Mouse (Mus musculus) cerebellum, postnatal 36 days (tissue): ENCODE measurements around the gene Cnn2.
"Not testable (repeated sequence)": the region's sequence is repeated elsewhere in the genome, so short reads cannot be mapped to it uniquely, and the experiment has no call there.

Source experiments
- DNase-seq, 2 experiments: peaks; one replicate each; pipeline ENCODE4 v3.0.0; 2021 to 2022; ENCODE audit warnings: mixed read lengths in 2 of 2

The Cnn2 gene

GRCm38 (mm10) chr10:79988506-79989271 is at the start of gene Cnn2:
TSS of gene Cnn2 (plus strand) at chr10:79988584.
- DNase-seq = no peak

- DNase-seq = no peak
Measured at GRCm38 (mm10) chr10:79940749-79941148, 47.6 kb upstream of the Cnn2 start.

GRCm38 (mm10) chr10:79942988-79943387 is 45.4 kb upstream of the Cnn2 start:
- DNase-seq = no peak

GRCm38 (mm10) chr10:79943471-79943901 is 44.9 kb upstream of the Cnn2 start:
- DNase-seq = no peak

DNA sequence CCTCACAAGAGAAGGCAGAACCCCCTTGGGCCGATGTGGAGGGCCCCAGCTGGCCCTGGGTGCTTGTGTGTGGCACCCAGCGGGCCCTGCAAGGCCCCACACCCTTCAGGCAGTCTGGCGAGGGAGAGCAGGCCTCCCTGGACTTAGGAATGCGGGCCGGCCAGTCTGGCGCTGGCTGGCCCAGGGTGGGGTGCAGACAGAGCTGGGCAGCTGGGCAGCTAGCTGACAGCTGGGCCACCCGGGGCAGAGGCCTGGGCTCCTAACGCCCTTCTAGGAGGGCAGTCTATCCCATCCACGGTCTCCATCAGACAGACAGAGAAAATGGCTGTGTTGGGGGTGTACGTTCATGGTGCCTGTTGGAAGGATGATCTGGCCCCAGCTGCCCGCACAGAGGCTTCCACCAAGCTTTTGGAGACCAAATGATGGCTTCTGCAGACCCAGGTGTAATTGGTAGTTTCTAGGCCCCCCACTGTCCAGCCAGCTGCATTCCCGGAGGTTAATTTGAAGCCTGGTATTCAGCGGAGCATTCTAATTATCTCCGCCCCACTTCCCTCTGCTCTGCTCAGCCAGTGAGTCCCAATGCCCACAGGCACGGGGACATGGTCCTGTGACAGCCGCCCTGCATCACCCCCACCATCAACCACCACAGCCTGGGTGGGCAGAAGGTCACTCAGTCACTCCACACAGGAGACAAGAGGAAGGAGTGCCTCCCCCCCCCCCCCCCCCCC is 42.7 kb upstream of the Cnn2 start:
- DNase-seq = no peak

GRCm38 (mm10) chr10:79946752-79947322 is 41.5 kb upstream of the Cnn2 start:
- DNase-seq = no peak

GRCm38 (mm10) chr10:79947502-79947901 is 40.9 kb upstream of the Cnn2 start:
- no peak for DNase-seq

GRCm38 (mm10) chr10:79949873-79950272 is 38.5 kb upstream of the Cnn2 start:
- DNase-seq = no peak

DNA sequence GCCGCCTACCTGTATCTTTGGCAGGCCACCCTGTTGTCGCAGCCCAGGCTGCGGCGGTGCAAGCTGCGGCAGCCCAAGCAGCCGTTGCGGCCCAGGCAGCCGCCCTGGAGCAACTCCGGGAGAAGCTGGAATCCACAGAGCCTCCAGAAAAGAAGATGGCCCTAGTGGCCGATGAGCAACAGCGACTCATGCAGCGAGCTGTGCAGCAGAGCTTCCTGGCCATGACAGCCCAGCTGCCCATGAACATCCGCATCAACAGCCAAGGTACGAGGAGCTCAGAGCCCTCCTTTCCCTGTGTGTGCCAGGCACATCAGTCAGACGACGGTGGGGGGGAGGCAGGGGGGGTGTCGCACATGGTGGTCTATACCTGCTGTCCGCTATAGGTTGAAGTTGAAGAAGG is 37.7 kb upstream of the Cnn2 start:
- no peak for DNase-seq

GRCm38 (mm10) chr10:79953946-79954345 is 34.4 kb upstream of the Cnn2 start:
- no peak for DNase-seq

DNA sequence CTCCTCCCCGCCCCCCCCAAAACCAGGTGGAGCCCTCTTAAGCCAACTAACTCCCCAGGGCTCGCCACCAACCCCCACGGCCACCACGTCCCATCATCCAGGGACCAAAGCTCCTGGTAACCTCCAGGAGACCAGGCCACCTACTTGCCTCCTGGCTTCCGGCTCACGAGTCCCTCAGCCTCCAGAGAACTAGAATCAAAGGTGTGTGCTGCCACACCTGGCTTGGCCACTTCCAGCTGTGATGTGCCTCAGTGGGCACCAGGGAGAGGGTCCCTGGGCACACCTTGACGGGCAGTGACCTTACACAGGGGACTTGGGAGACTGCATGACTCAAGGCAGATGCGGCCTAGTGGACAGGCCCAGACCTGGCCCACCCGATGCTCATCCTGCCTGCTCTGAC is 32.7 kb upstream of the Cnn2 start:
- DNase-seq = no peak

- DNase-seq = no peak
Measured at GRCm38 (mm10) chr10:79956643-79957154, 31.7 kb upstream of the Cnn2 start.

DNA sequence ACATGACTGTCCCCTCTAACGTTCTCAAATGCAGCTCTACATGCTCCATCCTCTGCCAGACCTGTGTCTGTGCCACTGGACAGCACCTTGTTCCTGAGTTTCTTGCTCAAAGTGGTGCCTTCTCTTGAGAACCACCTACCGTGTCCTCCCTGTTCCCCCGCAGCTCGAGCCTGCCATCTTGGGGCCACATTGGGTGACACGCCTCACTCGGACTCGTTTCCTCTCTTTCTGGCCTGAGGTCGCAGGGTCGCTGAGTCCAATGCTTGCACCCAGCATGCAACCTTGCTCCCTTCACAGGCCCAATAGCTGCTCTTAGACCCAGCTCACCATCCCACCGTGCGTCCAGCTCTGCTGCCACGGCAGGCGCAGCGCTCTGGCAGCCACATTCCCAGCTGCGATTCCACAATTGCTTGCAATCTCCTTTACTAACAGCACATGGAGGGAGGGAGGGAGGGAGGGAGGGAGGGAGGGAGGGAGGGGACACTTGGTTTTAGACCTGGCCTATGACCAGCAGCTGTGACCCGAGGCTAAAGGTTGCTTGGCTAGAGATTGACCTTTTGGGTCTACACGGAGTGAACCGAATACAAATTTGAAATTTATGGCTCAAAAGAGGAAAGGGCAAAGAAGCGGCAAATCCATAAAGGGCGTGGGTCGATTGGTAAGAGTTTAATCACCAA is 30.1 kb upstream of the Cnn2 start:
- peak; percentile 81 to 83 for DNase-seq

DNA sequence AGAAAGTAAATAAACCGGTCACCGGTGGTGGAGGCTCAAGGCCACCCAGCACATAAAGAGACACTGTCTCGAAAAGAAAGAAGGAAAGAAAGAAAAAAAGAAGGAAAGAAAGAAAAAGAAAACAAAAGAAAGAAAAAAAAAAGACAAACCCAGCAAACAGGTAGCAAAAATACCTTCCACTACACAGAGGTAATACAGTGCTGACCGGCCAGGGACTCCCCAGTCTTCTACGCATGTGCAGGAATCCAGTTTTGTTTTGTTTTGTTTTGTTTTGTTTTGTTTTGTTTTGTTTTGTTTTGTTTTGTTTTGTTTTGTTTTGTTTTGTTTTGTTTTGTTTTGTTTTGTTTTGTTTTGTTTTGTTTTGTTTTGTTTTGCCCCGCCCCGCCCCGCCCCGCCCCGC is 29.0 kb upstream of the Cnn2 start:
- DNase-seq = not testable (repeated sequence)

DNA sequence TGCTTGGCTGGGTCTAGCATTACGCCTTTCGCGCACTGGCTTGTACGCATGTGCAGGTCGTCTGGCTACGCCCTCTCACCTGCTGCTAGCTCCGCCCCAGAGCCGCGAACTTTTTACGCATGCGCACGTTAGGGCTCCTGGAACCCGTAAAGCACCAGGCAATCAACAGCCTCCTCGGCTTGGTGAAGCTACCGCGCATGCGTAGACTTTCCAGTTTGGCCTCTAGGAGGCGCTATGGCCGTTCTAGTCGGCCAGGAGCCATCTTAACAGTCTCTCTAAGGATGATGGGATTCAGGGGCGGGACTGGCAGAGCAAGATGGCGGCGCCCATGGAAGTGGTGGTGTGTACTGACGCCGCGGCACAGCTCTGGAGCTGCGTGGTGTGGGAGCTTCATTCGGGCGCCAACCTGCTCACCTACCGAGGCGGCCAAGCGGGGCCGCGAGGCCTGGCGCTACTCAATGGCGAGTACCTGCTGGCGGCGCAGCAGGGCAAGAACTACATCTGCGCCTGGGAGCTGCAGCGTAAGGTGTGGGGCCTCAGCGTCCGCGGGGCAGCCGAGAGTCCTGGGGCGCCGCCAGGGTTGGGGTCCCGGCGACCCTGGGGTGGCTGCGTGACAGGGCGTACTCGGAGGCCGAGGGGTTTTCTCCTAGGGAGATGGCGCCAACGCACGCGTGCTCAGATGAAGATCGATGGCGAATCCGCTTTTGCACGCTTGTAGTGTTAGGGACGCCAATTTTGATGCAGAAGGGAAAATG is 28.4 kb upstream of the Cnn2 start, which contains the start of gene Wdr18:
Gene Wdr18 (plus strand): TSS at position 306 of the 755 bp plus-strand sequence.
- DNase-seq = peak; percentile 99 to 100

DNA sequence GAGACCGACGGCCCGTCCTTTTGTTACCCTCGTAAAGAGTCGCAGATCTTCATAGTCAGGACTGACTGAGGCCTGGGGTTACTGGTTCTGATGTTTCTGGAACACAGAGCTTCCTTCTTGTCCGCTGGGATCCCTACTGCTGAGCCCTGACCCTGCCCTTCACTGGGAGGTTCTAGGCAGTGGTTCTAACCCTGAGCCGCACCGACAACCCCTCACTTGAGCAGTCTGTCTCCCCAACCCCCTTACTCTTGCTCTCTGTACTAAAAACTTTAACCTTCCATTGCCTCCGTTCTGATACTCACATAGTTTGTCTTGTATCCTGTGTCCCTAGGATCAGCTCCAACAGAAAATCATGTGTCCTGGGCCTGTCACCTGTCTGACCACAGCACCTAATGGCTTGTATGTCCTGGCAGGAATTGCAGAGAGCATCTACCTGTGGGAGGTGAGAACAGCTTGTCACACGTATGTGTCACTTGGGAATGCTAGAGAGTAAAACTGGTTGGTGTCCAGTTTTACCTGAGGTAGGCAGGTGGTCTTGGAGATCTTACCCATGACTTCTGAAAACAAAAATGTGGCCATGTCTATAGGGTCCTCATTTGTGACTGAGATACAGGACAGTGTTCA is 27.6 kb upstream of the Cnn2 start:
- DNase-seq = no peak

GRCm38 (mm10) chr10:79964727-79965126 is 23.7 kb upstream of the Cnn2 start:
- no peak for DNase-seq

- no peak for DNase-seq
Measured at GRCm38 (mm10) chr10:79965325-79965724, 23.1 kb upstream of the Cnn2 start.

DNA sequence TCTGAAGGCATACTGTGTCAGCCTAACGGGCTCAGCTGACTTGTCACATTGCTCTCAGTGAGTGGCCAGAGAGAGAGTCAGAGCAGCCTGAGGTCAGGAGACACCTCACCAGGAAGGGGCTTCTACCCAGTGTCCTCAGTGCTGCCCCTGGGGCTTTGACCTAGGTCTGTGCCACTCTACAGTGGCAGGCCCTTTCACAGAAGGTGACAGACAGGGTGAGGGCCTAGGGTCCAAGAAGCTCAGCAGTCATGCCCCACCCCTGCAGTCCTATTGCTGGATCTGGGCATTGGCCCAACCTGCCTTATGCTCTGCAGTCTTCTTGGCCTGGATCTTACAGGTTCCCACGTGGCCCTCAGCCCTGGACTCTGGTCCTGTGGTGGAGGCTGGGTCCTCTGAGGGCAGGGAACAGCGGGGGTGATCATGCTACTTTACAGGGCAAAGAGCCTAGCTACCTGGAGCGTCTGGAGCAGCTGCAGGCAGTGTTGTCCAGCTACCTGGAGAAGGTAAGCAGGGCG is 21.4 kb upstream of the Cnn2 start:
- peak; percentile 67 to 72 for DNase-seq

DNA sequence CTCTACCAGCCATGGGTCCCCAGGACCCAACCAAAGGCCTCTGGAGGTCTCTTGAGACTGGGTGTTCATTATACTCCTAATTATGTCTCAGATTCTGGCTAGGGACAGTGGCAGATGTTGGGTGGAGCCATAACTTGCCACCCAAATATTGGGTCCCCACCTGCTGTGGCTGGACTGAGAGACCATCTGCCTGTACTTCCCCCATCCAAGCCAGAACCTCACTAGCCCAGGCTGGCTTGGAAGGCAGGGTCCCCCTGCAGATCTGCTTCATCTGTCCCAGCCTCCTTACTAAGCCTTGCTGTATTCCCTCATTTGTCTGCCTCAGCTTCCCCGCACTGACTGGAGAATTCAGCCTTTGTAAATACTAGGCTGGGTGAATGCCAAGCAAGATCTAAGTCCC is 20.2 kb upstream of the Cnn2 start:
- DNase-seq = no peak

DNA sequence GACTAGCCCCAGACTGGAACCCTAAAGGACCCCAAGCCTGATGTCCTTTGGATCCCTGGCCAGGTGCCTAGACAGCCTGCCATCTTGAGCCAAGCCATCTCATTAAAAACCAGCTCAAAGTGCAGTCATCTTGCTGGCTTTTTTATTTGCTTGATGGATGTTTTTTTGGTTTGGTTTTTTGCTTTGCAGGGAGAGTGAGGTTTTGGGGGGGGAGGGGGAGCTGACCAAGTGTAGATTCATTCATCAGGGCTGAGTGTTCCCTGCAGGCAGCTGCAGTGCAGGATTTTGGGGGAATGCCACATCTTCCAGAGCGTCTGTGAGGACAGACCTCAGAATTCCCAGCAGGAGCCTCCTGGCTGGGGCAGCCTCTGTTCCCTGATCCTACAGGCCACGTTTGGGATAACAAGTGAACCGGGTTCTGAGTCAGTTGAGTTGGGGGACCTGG is 19.2 kb upstream of the Cnn2 start:
- DNase-seq = no peak
